ENCODE assay signal across 14 mouse cellular contexts in genomic region chr5:119217077-119217476, GRCm38 (mm10).
"Had no signal": no experiment of that assay in that cellular context is flagged by ENCODE, and none has a peak within 500 bp of the region (broad histone marks: within the 10 kb centered on the region; RNA-seq: fewer than 3 reads in every experiment).

No protein-coding gene starts in this region.

- H3K27ac ChIP-seq: liver, embryonic 15.5 days; neural tube, embryonic 15.5 days had no signal

- H3K36me3 ChIP-seq: liver, embryonic 15.5 days; neural tube, embryonic 15.5 days had no signal

- H3K4me2 ChIP-seq: liver, embryonic 11.5 days; liver, embryonic 15.5 days; midbrain, embryonic 11.5 days; neural tube, embryonic 15.5 days had no signal

- H3K9me3 ChIP-seq: liver, embryonic 15.5 days; neural tube, embryonic 15.5 days had no signal

- H3K27me3 ChIP-seq: liver, embryonic 15.5 days; neural tube, embryonic 15.5 days had no signal

- H3K9ac ChIP-seq: liver, embryonic 15.5 days; neural tube, embryonic 15.5 days had no signal

- DNase-seq: kidney, adult 8-10 months; kidney, postnatal 25 days; layer of hippocampus, postnatal 36 days; lung, adult 2 months; lung, postnatal 36 days; right cerebral cortex, adult 18-20 months; right cerebral cortex, postnatal 25 days; thymus, adult 18-20 months; thymus, postnatal 14 days had no signal

- ATAC-seq: lung, postnatal 0 days had no signal

- H3K4me1 ChIP-seq: liver, embryonic 15.5 days had no signal

- H3K4me3 ChIP-seq: liver, embryonic 15.5 days; neural tube, embryonic 15.5 days had no signal
